Mouse (Mus musculus): ENCODE data around the gene Adprm. TPM values are rescaled to one million over a fixed set of nuclear protein-coding genes. Genes with fewer than 3 reads are reported as not detected.

Adprm gene
- 26.5 and 26.6 TPM in 2 replicates for polyA plus RNA-seq (2015; fragmentation: Nextera tagmentation; extraction: Ambion mirVana)

DNA sequence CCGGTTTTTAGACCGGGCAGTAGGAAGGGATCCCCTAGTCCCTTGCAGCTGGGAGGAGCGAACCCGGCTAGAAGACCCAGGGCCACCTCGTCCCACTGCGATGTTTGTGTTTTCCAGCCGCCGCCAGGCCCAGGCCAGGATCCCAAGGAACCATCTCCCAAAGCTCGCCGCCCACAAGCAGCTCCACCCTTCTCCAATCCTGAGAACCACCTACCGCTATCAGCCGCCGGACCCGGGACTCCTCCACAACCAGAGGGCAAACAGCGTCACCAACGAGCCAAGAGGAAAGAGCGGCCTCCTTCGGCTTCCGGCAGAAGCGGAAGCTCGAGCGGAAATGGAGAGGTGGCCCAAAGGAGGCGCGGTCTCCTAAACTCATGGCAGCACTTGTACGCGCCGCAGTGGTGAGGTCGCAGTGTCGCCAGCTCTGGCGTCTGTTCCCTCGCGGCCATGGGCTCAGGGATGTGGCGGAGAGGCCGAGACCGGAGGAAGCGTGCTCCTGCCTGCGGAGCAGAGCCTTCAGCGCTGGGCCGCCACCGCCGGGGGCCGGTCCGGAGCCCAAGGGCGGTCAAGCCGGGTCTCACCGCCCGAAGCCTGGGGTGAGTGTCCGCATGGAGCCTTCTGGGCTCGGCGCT, at the start of gene Adprm, which contains the start of gene Sco1:
Gene Adprm, minus strand, starts transcription at position 274 of the 632 bp plus-strand sequence.
Gene Sco1, plus strand, starts transcription at position 350 of the 632 bp plus-strand sequence.
- H3K4me3 ChIP-seq (ENCODE audit: low read depth, low read length), result peak within 1 kb of the TSS; percentile 95
- H3K9me3 ChIP-seq (ENCODE audit: control insufficient read depth), result no peaks in the 10 kb centered on the region
- TF ChIP-seq CTCF (IDR thresholded peaks at IDR 0.05; ENCODE audit: low read depth), result peak; percentile 70
- no peaks in the 10 kb centered on the region for H3K27me3 ChIP-seq (replicated peaks; ENCODE audit: control insufficient read depth, insufficient read depth, low read length)
- no peaks in the 10 kb centered on the region; the same call in 1 of the 2 replicates for H3K4me1 ChIP-seq (replicated peaks; ENCODE audit: control insufficient read depth, insufficient read depth, low read length)
- H3K36me3 ChIP-seq (ENCODE audit: control insufficient read depth, insufficient read depth), result peaks cover 18% of the 10 kb centered on the region
- peak within 1 kb of the TSS; percentile 88 for H3K27ac ChIP-seq (ENCODE audit: low read depth, low read length)
- peak; percentile 91 for ATAC-seq
- under 1% methylated on average over 50 of the region's 50 CpGs for WGBS
- H3K9ac ChIP-seq (ENCODE audit: low read depth, low read length), result peak within 1 kb of the TSS; percentile 91
- peak within 1 kb of the TSS; percentile 74 for H3K4me2 ChIP-seq (replicated peaks; ENCODE audit: low read depth)

DNA sequence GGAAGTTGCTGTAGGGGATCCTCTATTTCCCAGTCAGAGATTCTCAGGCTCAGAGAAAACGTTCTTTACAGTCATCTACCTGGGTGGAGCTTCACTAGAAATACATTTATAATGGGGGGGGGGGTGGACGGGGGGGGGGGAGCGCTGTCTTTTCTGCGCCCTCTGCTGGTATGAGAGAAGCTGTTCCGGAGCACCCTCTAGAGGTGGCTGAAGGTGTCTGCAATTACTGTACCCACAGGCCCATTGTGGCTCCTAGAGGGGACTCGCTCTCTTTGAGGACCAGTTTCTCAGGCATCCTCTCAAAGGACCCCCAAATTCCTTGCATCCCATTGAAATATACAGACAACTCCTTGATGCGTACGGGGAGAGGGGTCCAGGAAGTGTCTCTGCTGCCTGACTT, 49.3 kb upstream of the Adprm start:
- no peaks in the 10 kb centered on the region for H3K9me3 ChIP-seq (ENCODE audit: control insufficient read depth)
- no peak overlapping the region for H3K27ac ChIP-seq (ENCODE audit: low read depth, low read length)
- H3K9ac ChIP-seq (ENCODE audit: low read depth, low read length), result no peak overlapping the region
- H3K27me3 ChIP-seq (replicated peaks; ENCODE audit: control insufficient read depth, insufficient read depth, low read length), result no peaks in the 10 kb centered on the region
- H3K4me2 ChIP-seq (replicated peaks; ENCODE audit: low read depth), result no peak overlapping the region
- H3K4me1 ChIP-seq (replicated peaks; ENCODE audit: control insufficient read depth, insufficient read depth, low read length), result no peaks in the 10 kb centered on the region
- no peaks in the 10 kb centered on the region for H3K36me3 ChIP-seq (ENCODE audit: control insufficient read depth, insufficient read depth)
- WGBS, result 27% methylated on average over 8 of the region's 8 CpGs
- H3K4me3 ChIP-seq (ENCODE audit: low read depth, low read length), result no peak overlapping the region
- ATAC-seq, result no peak
- TF ChIP-seq CTCF (IDR thresholded peaks at IDR 0.05; ENCODE audit: low read depth), result peak; percentile 82

DNA sequence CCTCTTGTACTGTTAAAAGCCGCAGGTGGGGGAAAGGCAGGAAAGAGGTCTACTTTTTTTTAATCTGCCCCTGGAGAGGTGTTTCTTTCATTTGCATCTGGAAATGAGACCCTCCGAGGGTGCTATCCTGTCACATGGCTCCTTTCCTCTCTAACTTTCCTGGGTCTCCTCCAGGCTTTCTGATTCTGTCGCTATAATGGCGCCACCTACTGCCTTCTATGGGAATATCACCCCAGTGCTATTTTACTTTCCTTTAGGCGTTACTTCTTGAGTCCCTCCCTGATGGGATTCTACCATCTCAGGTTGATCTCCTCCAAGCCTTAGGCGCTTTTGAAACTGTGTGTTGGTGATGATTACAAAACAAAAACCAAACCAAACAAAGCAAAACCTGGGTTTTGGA, 47.8 kb upstream of the Adprm start:
- H3K4me2 ChIP-seq (replicated peaks; ENCODE audit: low read depth), result no peak overlapping the region
- TF ChIP-seq CTCF (IDR thresholded peaks at IDR 0.05; ENCODE audit: low read depth), result peak; percentile 74
- H3K9me3 ChIP-seq (ENCODE audit: control insufficient read depth), result no peaks in the 10 kb centered on the region
- no peaks in the 10 kb centered on the region for H3K36me3 ChIP-seq (ENCODE audit: control insufficient read depth, insufficient read depth)
- 33% methylated on average over 6 of the region's 6 CpGs for WGBS
- ATAC-seq, result no peak
- H3K4me3 ChIP-seq (ENCODE audit: low read depth, low read length), result no peak overlapping the region
- H3K27me3 ChIP-seq (replicated peaks; ENCODE audit: control insufficient read depth, insufficient read depth, low read length), result no peaks in the 10 kb centered on the region
- no peaks in the 10 kb centered on the region for H3K4me1 ChIP-seq (replicated peaks; ENCODE audit: control insufficient read depth, insufficient read depth, low read length)
- H3K27ac ChIP-seq (ENCODE audit: low read depth, low read length), result no peak overlapping the region
- H3K9ac ChIP-seq (ENCODE audit: low read depth, low read length), result no peak overlapping the region

- TF ChIP-seq CTCF (IDR thresholded peaks at IDR 0.05; ENCODE audit: low read depth), result no peak
- 91% methylated on average over 16 of the region's 16 CpGs for WGBS
- H3K4me3 ChIP-seq (ENCODE audit: low read depth, low read length), result no peak overlapping the region
These were observed 46.8 kb upstream of the Adprm start for GRCm38 (mm10) chr11:67099241-67099640.

GRCm38 (mm10) chr11:67098427-67098826, 46.0 kb upstream of the Adprm start:
- Histone ChIP-seq H3K36me3 (ENCODE audit: control insufficient read depth, insufficient read depth) (no peaks in the 10 kb centered on the region), H3K4me1 (replicated peaks; ENCODE audit: control insufficient read depth, insufficient read depth, low read length) (no peaks in the 10 kb centered on the region), H3K27me3 (replicated peaks; ENCODE audit: control insufficient read depth, insufficient read depth, low read length) (no peaks in the 10 kb centered on the region), H3K9me3 (ENCODE audit: control insufficient read depth) (no peaks in the 10 kb centered on the region), H3K27ac (ENCODE audit: low read depth, low read length) (no peak overlapping the region), H3K9ac (ENCODE audit: low read depth, low read length) (no peak overlapping the region), H3K4me2 (replicated peaks; ENCODE audit: low read depth) (no peak overlapping the region), H3K4me3 (ENCODE audit: low read depth, low read length) (no peak overlapping the region)
- ATAC-seq, result no peak
- 68% methylated on average over 11 of the region's 11 CpGs for WGBS
- TF ChIP-seq CTCF (IDR thresholded peaks at IDR 0.05; ENCODE audit: low read depth), result no peak

More at GRCm38 (mm10) chr11:67099241-67099640, 46.8 kb upstream of the Adprm start:
- Histone ChIP-seq H3K4me2 (replicated peaks; ENCODE audit: low read depth) (no peak overlapping the region), H3K27ac (ENCODE audit: low read depth, low read length) (no peak overlapping the region), H3K9ac (ENCODE audit: low read depth, low read length) (no peak overlapping the region), H3K36me3 (ENCODE audit: control insufficient read depth, insufficient read depth) (no peaks in the 10 kb centered on the region), H3K27me3 (replicated peaks; ENCODE audit: control insufficient read depth, insufficient read depth, low read length) (no peaks in the 10 kb centered on the region), H3K4me1 (replicated peaks; ENCODE audit: control insufficient read depth, insufficient read depth, low read length) (no peaks in the 10 kb centered on the region), H3K9me3 (ENCODE audit: control insufficient read depth) (no peaks in the 10 kb centered on the region)
- no peak for ATAC-seq

DNA sequence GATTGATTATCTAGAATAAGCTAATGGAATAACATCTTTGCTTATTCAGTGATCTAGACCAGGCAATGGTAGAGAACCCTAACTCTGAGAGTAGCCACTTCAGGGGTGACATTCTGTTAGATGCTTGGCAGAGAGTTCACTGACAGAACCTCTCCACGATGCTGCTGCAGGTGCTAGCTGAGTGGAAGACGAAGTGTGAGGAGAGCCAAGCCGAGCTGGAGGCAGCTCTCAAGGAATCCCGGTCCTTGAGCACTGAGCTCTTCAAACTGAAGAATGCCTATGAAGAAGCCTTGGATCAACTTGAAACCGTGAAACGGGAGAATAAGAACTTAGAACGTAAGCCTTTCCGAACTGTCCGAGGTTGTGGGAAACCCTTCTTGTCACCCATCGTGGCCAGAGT, 45.3 kb upstream of the Adprm start:
- no peak for TF ChIP-seq CTCF (IDR thresholded peaks at IDR 0.05; ENCODE audit: low read depth)
- WGBS, result 90% methylated on average over 10 of the region's 10 CpGs
- Histone ChIP-seq H3K9me3 (ENCODE audit: control insufficient read depth) (no peaks in the 10 kb centered on the region), H3K4me1 (replicated peaks; ENCODE audit: control insufficient read depth, insufficient read depth, low read length) (no peaks in the 10 kb centered on the region), H3K27me3 (replicated peaks; ENCODE audit: control insufficient read depth, insufficient read depth, low read length) (no peaks in the 10 kb centered on the region), H3K36me3 (ENCODE audit: control insufficient read depth, insufficient read depth) (no peaks in the 10 kb centered on the region), H3K27ac (ENCODE audit: low read depth, low read length) (no peak overlapping the region), H3K4me2 (replicated peaks; ENCODE audit: low read depth) (no peak overlapping the region), H3K9ac (ENCODE audit: low read depth, low read length) (no peak overlapping the region), H3K4me3 (ENCODE audit: low read depth, low read length) (no peak overlapping the region)
- no peak for ATAC-seq

All from intestine, postnatal 0 days (tissue).